ENCODE assay signal across 12 mouse cellular contexts in the genomic region with DNA sequence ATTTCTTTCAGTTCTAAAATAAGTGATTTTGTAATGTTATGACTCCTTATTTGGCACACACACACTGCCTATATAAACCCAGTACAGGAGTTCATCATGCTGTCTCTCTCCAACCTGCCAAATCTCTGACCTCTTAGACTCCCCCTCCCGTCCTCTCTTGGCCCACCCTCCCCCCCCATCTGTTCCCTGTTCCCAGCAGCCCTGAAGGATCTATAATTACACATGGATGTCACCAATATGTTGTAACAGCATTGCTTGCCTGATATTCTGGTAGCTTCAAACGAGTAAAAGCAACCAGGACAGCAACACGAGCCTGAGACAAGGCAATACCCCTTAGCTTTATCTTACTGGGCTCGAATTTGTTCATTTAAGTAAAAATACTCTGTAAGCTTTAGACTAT.
"Had no signal": no experiment of that assay in that cellular context is flagged by ENCODE, and none has a peak within 500 bp of the region (broad histone marks: within the 10 kb centered on the region; RNA-seq: fewer than 3 reads in every experiment).

No protein-coding gene starts in this region.

- H3K27ac ChIP-seq: kidney, embryonic 15.5 days; limb, embryonic 13.5 days; liver, embryonic 14.5 days; macrophage; midbrain, embryonic 12.5 days; stomach, postnatal 0 days had no signal

- H3K36me3 ChIP-seq: kidney, embryonic 15.5 days; limb, embryonic 13.5 days; midbrain, embryonic 12.5 days had no signal

- H3K9ac ChIP-seq: kidney, embryonic 15.5 days; limb, embryonic 13.5 days; liver, embryonic 14.5 days; midbrain, embryonic 12.5 days had no signal

- H3K4me2 ChIP-seq: kidney, embryonic 15.5 days; limb, embryonic 13.5 days; midbrain, embryonic 12.5 days had no signal

- H3K4me1 ChIP-seq: midbrain, embryonic 12.5 days had no signal

- H3K4me3 ChIP-seq: kidney, embryonic 15.5 days; limb, embryonic 13.5 days; midbrain, embryonic 12.5 days had no signal

- H3K9me3 ChIP-seq: kidney, embryonic 15.5 days; limb, embryonic 13.5 days; midbrain, embryonic 12.5 days had no signal

- DNase-seq: kidney, postnatal 14 days; left cerebral cortex, postnatal 4 days; lung, adult 2 months; lung, postnatal 10 days; right cerebral cortex, postnatal 14 days; thymus, postnatal 4 days had no signal

- H3K27me3 ChIP-seq: kidney, embryonic 15.5 days; limb, embryonic 13.5 days; midbrain, embryonic 12.5 days had no signal
